Mouse (Mus musculus) olfactory bulb, adult 2 months (tissue): ENCODE measurements around the gene Dlgap4.

Experiments
- CTCF ChIP-seq: fragments of 200-500 bp; IDR thresholded peaks from 2 replicates; pipeline ENCODE4 v1.5.1; 2012; ENCODE audit warnings: low read depth, mild to moderate bottlenecking, low read length, moderate library complexity; ENCODE audit not compliant: insufficient read depth
- POLR2A ChIP-seq: fragments of 200-500 bp; IDR thresholded peaks from 2 replicates; pipeline ENCODE4 v1.6.1; 2012; ENCODE audit warnings: mild to moderate bottlenecking, low read depth, low read length, moderate library complexity; ENCODE audit not compliant: insufficient read depth

- TF ChIP-seq POLR2A (no peak), CTCF (no peak)
These were observed 171.4 kb downstream of the Dlgap4 start for GRCm38 (mm10) chr2:156784891-156785290.
